ENCODE assay signal across 20 mouse cellular contexts in the genomic region with DNA sequence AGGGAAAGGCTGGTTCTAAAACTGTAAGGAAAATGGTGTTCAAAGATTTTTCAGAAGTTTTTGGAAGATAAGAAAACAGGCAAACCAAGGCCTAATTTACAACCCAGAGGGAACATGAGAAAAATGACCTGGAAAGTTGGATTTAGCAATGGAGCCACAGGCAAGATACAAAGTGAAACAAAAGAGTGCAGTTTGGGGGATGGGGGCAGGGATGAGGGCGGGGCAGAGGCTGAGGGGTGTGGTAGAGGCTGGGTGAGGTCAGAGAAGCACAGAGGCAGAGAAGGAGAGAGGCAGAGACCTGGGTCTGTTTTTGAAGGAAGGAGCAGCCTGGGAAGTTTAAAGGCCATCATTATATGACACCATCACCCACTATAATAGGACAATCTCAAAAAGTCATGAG.
DNase-seq lines count a peak whose midpoint lies in the region; ATAC-seq and TF ChIP-seq lines count a peak whose summit lies in the region.
"Had no signal": no experiment of that assay in that cellular context is flagged by ENCODE, and none has a peak within 500 bp of the region (broad histone marks: within the 10 kb centered on the region; RNA-seq: fewer than 3 reads in every experiment).

No protein-coding gene starts in this region.

- DNase-seq in 3134 (ENCODE audit: extremely low read depth, insufficient read length, low spot score) = peak; percentile 10
- peak; percentile 1 for DNase-seq in 416B (ENCODE audit: low read depth)
- peak; percentile 66 for DNase-seq in R1 (ENCODE audit: low read depth, low spot score)
- no peak for DNase-seq in heart, postnatal 25 days (ENCODE audit: low spot score)
- no peak for DNase-seq in thymus, adult 18-20 months
- no peak for DNase-seq in adrenal gland, postnatal 14 days
- DNase-seq: cerebellum, adult 8-10 months; embryo, embryonic 11 days had no signal

- no peak overlapping the region for H3K4me2 ChIP-seq in intestine, embryonic 16.5 days (ENCODE audit: low read depth, low read length)
- H3K4me2 ChIP-seq: embryonic facial prominence, embryonic 13.5 days; embryonic facial prominence, embryonic 15.5 days; forebrain, embryonic 12.5 days had no signal

- no peaks in the 10 kb centered on the region for H3K36me3 ChIP-seq in ES-Bruce4 (ENCODE audit: control insufficient read depth, insufficient read depth, low read length, poor library complexity, severe bottlenecking)
- no peaks in the 10 kb centered on the region for H3K36me3 ChIP-seq in intestine, embryonic 16.5 days (ENCODE audit: control insufficient read depth, insufficient read depth, low read length)
- H3K36me3 ChIP-seq: embryonic facial prominence, embryonic 13.5 days; embryonic facial prominence, embryonic 15.5 days; forebrain, embryonic 12.5 days; G1E had no signal

- H3K4me1 ChIP-seq in ES-Bruce4 (ENCODE audit: control insufficient read depth, insufficient read depth, low read length) = peaks cover 9% of the 10 kb centered on the region
- H3K4me1 ChIP-seq in intestine, embryonic 16.5 days (ENCODE audit: control insufficient read depth, insufficient read depth, low read length) = no peaks in the 10 kb centered on the region
- H3K4me1 ChIP-seq: embryonic facial prominence, embryonic 13.5 days; embryonic facial prominence, embryonic 15.5 days had no signal

- H3K9me3 ChIP-seq in ES-Bruce4 (replicated peaks; ENCODE audit: control insufficient read depth, insufficient read depth, low read length, poor library complexity, severe bottlenecking) = 0 out of 2 replicates have a peak, but pooled peaks cover 4% of the 10 kb centered on the region
- no peaks in the 10 kb centered on the region for H3K9me3 ChIP-seq in intestine, embryonic 16.5 days (ENCODE audit: control insufficient read depth, low read length)
- H3K9me3 ChIP-seq: embryonic facial prominence, embryonic 15.5 days had no signal

- peak overlapping the region; percentile 97 for H3K27ac ChIP-seq in ES-Bruce4 (ENCODE audit: insufficient read depth, low read length)
- no peak overlapping the region for H3K27ac ChIP-seq in intestine, embryonic 16.5 days (ENCODE audit: low read length)
- H3K27ac ChIP-seq: embryonic facial prominence, embryonic 13.5 days; embryonic facial prominence, embryonic 15.5 days; forebrain, embryonic 10.5 days; forebrain, embryonic 12.5 days had no signal

- H3K4me3 ChIP-seq in ES-Bruce4 (ENCODE audit: low read depth, low read length) = no peak overlapping the region
- H3K4me3 ChIP-seq in intestine, embryonic 16.5 days (ENCODE audit: low read length) = no peak overlapping the region
- H3K4me3 ChIP-seq: embryonic facial prominence, embryonic 13.5 days; embryonic facial prominence, embryonic 15.5 days; erythroblast, embryonic 14.5 days; forebrain, embryonic 10.5 days; forebrain, embryonic 12.5 days had no signal

- no peak for ATAC-seq in intestine, embryonic 16.5 days
- ATAC-seq: activated CD4-positive, CD25-positive, alpha-beta regulatory T cell, adult 4 months; forebrain, embryonic 14.5 days; forebrain, embryonic 16.5 days; Patski had no signal

- no peaks in the 10 kb centered on the region for H3K27me3 ChIP-seq in ES-Bruce4 (ENCODE audit: control insufficient read depth, insufficient read depth, low read length, poor library complexity, severe bottlenecking)
- no peaks in the 10 kb centered on the region for H3K27me3 ChIP-seq in intestine, embryonic 16.5 days (replicated peaks; ENCODE audit: control insufficient read depth, insufficient read depth, low read length)
- H3K27me3 ChIP-seq: embryonic facial prominence, embryonic 13.5 days; embryonic facial prominence, embryonic 15.5 days; forebrain, embryonic 12.5 days; Patski had no signal

- intact Hi-C loops in heart, postnatal 25 days (cut with DNase I) = no loop called here

- 78% methylated on average over 1 of the region's 1 CpGs for WGBS in intestine, embryonic 16.5 days

- peak; percentile 81 for TF ChIP-seq EP300 in ES-Bruce4 (IDR thresholded peaks at IDR 0.05; ENCODE audit: insufficient read depth, low read depth, low read length)

- no peak for TF ChIP-seq CTCF in ES-Bruce4 (IDR thresholded peaks at IDR 0.05; ENCODE audit: low read depth, low read length)

- no peak for TF ChIP-seq POLR2A in ES-Bruce4 (IDR thresholded peaks at IDR 0.05; ENCODE audit: insufficient read depth, low read length)

- H3K9ac ChIP-seq in ES-Bruce4 (ENCODE audit: low read depth, poor library complexity, severe bottlenecking) = no peak overlapping the region
- no peak overlapping the region for H3K9ac ChIP-seq in intestine, embryonic 16.5 days (ENCODE audit: low read depth, low read length)
- H3K9ac ChIP-seq: embryonic facial prominence, embryonic 13.5 days; embryonic facial prominence, embryonic 15.5 days; forebrain, embryonic 12.5 days had no signal

Comparison
In these comparisons a context has a peak if more than half of its experiments do, and no peak if none do; other contexts are left out.
1. DNase-seq: peak in 3134 (single experiment), 416B (single experiment) and R1 (single experiment); none in heart, postnatal 25 days (single experiment), thymus, adult 18-20 months (0 of 2) and adrenal gland, postnatal 14 days (single experiment).